Mouse (Mus musculus): ENCODE data around the gene Fgfr2.

DNA sequence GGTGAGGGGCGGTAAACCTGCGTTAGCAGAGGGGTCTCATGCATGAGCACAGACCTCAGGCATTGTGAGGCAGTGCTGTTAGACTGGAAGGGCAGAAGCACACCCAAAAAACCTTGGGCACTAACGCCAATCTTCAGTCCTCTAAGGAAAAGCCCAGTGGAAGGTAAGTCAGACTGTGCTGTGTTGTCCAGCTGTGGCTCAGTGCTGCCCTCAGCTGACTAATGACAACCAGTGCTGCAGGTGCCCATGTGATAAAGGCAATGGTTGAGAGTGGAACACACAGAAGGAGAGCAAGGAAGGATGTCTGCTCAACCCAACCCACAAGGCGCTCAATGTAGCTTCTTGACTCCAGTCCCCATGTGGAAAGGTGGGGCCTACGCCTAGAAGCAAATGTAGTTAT lies 126.8 kb downstream of the Fgfr2 start:
- TF ChIP-seq POLR2A (IDR thresholded peaks at IDR 0.05; ENCODE audit: insufficient read length, low read depth) (no peak), POLR2AphosphoS2 (IDR thresholded peaks at IDR 0.05; ENCODE audit: insufficient read length, low read depth) (no peak), MAX (IDR thresholded peaks at IDR 0.05; ENCODE audit: low read depth) (no peak), USF1 (IDR thresholded peaks at IDR 0.05; ENCODE audit: low read depth) (no peak)
